Mouse (Mus musculus) liver, adult 2 months (tissue): ENCODE data around the gene Wdpcp.

Source experiments
- CTCF ChIP-seq: fragments of 200-500 bp; IDR thresholded peaks from 2 replicates; pipeline ENCODE4 v1.5.1; 2011; ENCODE audit warnings: low read depth, low read length, control low read depth
- POLR2A ChIP-seq: fragments of 200-500 bp; IDR thresholded peaks from 2 replicates; pipeline ENCODE4 v1.6.1; 2011; ENCODE audit warnings: low read length, control low read depth; ENCODE audit not compliant: insufficient read depth; ENCODE audit errors: extremely low read depth

DNA sequence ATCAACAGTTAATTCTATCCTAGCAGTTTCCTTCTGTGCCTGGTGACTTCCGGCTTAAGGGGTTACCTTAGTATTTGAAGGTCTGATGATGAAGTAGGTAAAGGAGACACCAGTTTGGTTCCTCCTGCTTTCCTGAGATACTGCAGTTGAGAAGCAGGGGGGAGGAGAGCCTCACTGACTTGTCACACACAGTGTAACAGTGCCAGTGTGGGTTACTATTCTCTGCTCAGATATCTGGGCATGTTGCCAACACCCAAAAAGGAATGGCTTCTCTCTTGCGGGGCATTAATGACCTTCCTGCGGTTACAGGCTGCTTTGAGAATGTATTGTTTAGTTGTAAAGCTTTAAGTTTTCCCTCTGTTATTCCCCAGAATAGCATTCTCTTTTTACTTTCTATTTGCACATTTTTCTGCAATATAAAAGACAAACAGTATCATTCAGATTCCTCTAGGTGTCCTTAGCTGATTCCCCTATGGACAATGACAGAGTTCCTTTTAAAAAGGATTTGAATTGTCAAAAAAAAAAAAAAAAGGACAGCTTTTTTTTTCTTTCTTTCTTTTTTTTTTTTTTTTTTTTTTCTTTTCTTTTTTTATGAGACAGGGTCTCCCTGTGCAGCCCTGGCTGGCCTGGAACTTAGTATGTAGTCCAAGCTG lies 2.5 kb upstream of the Wdpcp start:
- TF ChIP-seq POLR2A = no peak
- no peak for TF ChIP-seq CTCF
